Mouse (Mus musculus) lung, embryonic 16.5 days (tissue): ENCODE data around the gene Ddah2. TPM values are rescaled to one million over a fixed set of nuclear protein-coding genes. Genes with fewer than 3 reads are reported as not detected.
A peak's percentile ranks its signal among the peaks of the same experiment; 100 is the strongest.

Experiments used
- ATAC-seq: fragments of 200-750 bp; cut with Nextera tagmentation; 2 replicates; pipeline ENCODE4 v1.8.0; 2017; ENCODE audit warnings: low read depth, mild to moderate bottlenecking, moderate library complexity
- H3K27ac ChIP-seq: fragments of 300-500 bp; sonication (generic); 2 replicates; pipeline ENCODE4 v1.5.1; 2014; ENCODE audit warnings: mild to moderate bottlenecking, control low read depth, low read length
- H3K27me3 ChIP-seq: fragments of 300-500 bp; sonication (generic); 2 replicates; pipeline ENCODE4 v1.6.1; 2014; ENCODE audit warnings: low read depth, low read length, mixed read lengths; ENCODE audit not compliant: control insufficient read depth, insufficient read depth
- H3K36me3 ChIP-seq: fragments of 300-500 bp; sonication (generic); 2 replicates; pipeline ENCODE4 v1.6.1; 2014; ENCODE audit warnings: low read length; ENCODE audit not compliant: control insufficient read depth, insufficient read depth
- H3K4me1 ChIP-seq: fragments of 300-500 bp; sonication (generic); replicated peaks from 2 replicates; pipeline ENCODE4 v1.6.1; 2014; ENCODE audit warnings: low read length, mixed read lengths; ENCODE audit not compliant: control insufficient read depth, insufficient read depth
- H3K4me2 ChIP-seq: fragments of 300-500 bp; sonication (generic); 2 replicates; pipeline ENCODE4 v1.6.1; 2014; ENCODE audit warnings: low read depth, low read length, control low read depth
- H3K4me3 ChIP-seq: fragments of 300-500 bp; sonication (generic); 2 replicates; pipeline ENCODE4 v1.5.1; 2014; ENCODE audit warnings: mild to moderate bottlenecking, low read length, control low read depth
- H3K9ac ChIP-seq: fragments of 300-500 bp; sonication (generic); 2 replicates; pipeline ENCODE4 v1.6.1; 2014; ENCODE audit warnings: low read length, control low read depth
- H3K9me3 ChIP-seq: fragments of 300-500 bp; sonication (generic); 2 replicates; pipeline ENCODE4 v1.6.1; 2016; ENCODE audit warnings: low read length; ENCODE audit not compliant: control insufficient read depth
- WGBS: fragments of 180-500 bp; shearing (Covaris S2); extraction: QIAGEN DNeasy Blood & Tissue Kit; methylation state at CpG from one replicate; pipeline ENCODE4 v1.1.7; 2014; 5-methylcytosine and 5-hydroxymethylcytosine counted together
- polyA plus RNA-seq: library from polyadenylated mRNA; unstranded; fragments of >200 nt; fragmentation: Nextera tagmentation; extraction: Ambion mirVana; gene quantifications from 2 replicates; pipeline ENCODE4 v1.2.1, GENCODE M21; 2015

Gene Ddah2
- polyA plus RNA-seq, 1 experiment from 2014 or later = 309 TPM

DNA sequence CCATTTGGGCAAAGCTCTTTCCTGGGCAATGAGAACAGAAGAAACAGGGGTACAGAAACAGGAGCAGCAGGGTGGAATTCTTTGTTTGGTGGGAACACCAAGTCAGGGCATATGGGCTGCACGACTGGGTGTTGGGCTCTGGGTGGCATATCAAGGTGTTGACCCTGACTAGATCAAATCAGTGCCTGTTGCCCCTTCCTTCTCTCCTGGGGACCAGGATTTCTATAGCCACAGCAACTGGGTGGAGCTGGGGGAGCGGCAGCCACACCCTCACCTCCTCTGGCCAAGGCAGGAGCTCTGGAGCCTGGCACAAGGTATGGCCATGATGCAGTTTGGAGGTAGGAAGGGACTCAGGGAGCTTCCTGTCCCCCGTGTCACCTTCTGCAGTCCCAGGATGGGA, 40.7 kb upstream of the Ddah2 start:
- no peak for ATAC-seq
- 72% methylated on average over 3 of the region's 3 CpGs for WGBS

DNA sequence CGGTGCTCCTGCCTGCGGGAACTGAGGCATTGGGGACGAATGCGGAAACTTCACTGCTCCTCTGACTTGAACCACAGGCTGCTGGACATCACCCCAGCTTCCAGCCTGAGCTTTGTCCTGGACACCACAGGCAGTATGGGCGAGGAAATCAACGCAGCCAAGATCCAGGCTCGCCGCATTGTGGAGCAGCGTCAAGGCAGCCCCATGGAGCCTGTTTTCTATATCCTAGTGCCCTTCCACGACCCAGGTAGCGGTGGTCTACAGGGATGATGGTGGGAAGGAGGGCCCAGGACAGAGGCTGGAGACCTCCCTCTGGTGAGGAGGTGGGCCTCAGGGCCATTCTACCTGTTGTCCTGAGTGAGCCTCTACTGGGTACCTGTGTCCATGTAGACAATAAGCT, 38.9 kb upstream of the Ddah2 start:
- Histone ChIP-seq H3K27ac (no peak overlapping the region), H3K9ac (no peak overlapping the region), H3K4me1 (peaks cover under 1% of the 10 kb centered on the region; the same call in 1 of the 2 replicates), H3K9me3 (no peaks in the 10 kb centered on the region), H3K4me2 (no peak overlapping the region), H3K36me3 (peaks cover 11% of the 10 kb centered on the region), H3K4me3 (no peak overlapping the region), H3K27me3 (no peaks in the 10 kb centered on the region)
- no peak for ATAC-seq
- 80% methylated on average over 11 of the region's 11 CpGs for WGBS

More for the DNA sequence above, 40.7 kb upstream of the Ddah2 start:
- Histone ChIP-seq H3K4me1 (no peaks in the 10 kb centered on the region; the same call in 1 of the 2 replicates), H3K27me3 (no peaks in the 10 kb centered on the region), H3K9me3 (no peaks in the 10 kb centered on the region), H3K9ac (no peak overlapping the region), H3K4me3 (no peak overlapping the region), H3K36me3 (peaks cover 28% of the 10 kb centered on the region), H3K4me2 (no peak overlapping the region), H3K27ac (no peak overlapping the region)

DNA sequence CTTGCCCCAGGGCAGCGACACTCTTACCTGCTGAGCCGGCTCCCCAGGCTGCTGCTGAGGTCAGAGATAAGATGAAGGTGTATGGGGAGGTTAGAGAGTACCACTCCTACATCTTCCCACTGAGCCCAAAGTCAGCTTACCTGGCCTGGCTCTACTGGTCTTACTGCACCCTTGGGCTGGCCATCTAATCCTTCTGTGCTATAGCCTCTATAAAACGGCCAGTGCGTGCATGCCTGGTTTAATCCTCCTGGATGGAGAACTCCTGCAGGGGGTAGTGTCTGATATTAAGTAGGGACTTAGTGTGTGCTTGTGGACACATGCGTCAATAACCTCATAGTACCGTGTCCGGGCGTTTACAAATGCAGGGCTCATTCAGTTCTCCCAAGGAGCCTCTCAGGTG, 38.3 kb upstream of the Ddah2 start:
- H3K4me3 ChIP-seq = no peak overlapping the region
- H3K27ac ChIP-seq = no peak overlapping the region
- no peak overlapping the region for H3K9ac ChIP-seq
- no peaks in the 10 kb centered on the region for H3K9me3 ChIP-seq
- WGBS = 82% methylated on average over 8 of the region's 8 CpGs
- H3K4me2 ChIP-seq = no peak overlapping the region
- H3K36me3 ChIP-seq = peaks cover 6% of the 10 kb centered on the region; the same call in 1 of the 2 replicates
- H3K27me3 ChIP-seq = no peaks in the 10 kb centered on the region
- peaks cover 2% of the 10 kb centered on the region; the same call in 1 of the 2 replicates for H3K4me1 ChIP-seq
- ATAC-seq = no peak

DNA sequence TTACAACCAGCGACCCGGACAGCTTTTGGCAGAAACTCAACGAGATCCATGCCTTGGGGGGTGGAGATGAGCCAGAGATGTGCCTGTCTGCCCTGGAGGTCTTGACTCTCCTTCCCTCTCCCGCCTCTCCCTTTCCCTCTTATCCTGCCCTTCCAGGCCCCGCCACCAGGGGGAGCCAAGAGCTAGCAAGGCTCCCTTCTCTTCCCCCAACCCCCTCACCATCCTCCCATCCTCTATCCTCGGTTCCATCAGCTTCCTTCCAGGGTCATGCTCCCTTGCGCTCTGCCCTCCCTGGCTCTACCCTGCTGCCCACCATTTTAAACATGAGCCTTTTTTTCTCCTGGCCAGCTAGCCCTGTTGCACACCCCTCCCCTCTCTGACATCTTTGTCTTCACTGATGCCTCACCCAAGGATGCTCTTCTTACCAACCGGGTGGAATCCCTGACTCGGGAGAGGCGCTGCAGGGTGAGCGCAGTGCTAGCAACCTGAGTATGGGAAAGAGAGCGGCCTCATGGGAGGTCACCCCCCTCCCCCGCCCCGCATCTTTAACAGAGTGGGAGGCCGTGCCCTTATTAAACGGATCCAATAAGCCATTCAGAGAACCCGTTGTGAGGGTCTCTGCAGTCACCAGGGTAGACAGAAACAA, 37.5 kb upstream of the Ddah2 start:
- H3K9me3 ChIP-seq = no peaks in the 10 kb centered on the region
- peaks cover under 1% of the 10 kb centered on the region; the same call in 1 of the 2 replicates for H3K36me3 ChIP-seq
- H3K4me2 ChIP-seq = no peak overlapping the region
- H3K27me3 ChIP-seq = no peaks in the 10 kb centered on the region
- peaks cover 2% of the 10 kb centered on the region; the same call in 1 of the 2 replicates for H3K4me1 ChIP-seq
- H3K9ac ChIP-seq = no peak overlapping the region
- H3K4me3 ChIP-seq = no peak overlapping the region
- WGBS = 11% methylated on average over 17 of the region's 17 CpGs
- ATAC-seq = peak; percentile 59
- peak overlapping the region; percentile 78 for H3K27ac ChIP-seq

DNA sequence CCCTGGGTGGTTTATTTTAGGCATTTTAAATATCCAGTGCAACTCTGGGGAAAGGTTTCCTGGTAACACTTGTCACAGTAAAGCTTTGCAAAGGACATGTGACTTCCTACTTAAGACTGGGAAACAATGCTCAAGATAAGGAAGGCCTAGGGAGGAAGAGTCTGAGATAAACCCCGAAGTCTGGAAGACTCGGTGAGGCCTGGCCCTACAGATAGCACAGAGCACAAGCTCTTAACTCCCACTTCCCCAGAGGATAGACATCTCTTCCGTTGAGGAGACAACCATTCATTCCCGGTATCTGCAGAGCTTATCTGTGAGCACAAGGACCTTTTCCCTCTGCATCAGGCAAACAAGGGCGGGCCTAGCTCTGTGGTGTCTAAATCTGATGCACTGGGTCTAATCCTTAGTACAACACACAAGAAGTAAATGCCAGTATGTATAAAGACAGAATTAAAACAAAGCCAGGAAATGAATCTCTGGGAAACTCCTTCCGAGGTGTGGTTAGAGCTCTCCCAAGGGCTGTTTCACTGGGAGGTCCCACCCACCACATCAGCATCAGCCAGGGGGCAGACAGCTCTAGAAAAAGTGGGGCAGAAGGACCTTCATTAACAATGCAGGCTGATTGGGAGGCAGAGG, 36.9 kb upstream of the Ddah2 start:
- 0 out of 2 replicates have a peak overlapping the region, but pooled peaks have one; percentile 14 for H3K9ac ChIP-seq
- peaks cover 2% of the 10 kb centered on the region; the same call in 1 of the 2 replicates for H3K4me1 ChIP-seq
- H3K36me3 ChIP-seq = no peaks in the 10 kb centered on the region
- peak; percentile 37 for ATAC-seq
- no peak overlapping the region for H3K4me2 ChIP-seq
- H3K27ac ChIP-seq = peak overlapping the region; percentile 78
- WGBS = 36% methylated on average over 6 of the region's 6 CpGs
- no peak overlapping the region for H3K4me3 ChIP-seq
- H3K27me3 ChIP-seq = no peaks in the 10 kb centered on the region
- H3K9me3 ChIP-seq = no peaks in the 10 kb centered on the region

DNA sequence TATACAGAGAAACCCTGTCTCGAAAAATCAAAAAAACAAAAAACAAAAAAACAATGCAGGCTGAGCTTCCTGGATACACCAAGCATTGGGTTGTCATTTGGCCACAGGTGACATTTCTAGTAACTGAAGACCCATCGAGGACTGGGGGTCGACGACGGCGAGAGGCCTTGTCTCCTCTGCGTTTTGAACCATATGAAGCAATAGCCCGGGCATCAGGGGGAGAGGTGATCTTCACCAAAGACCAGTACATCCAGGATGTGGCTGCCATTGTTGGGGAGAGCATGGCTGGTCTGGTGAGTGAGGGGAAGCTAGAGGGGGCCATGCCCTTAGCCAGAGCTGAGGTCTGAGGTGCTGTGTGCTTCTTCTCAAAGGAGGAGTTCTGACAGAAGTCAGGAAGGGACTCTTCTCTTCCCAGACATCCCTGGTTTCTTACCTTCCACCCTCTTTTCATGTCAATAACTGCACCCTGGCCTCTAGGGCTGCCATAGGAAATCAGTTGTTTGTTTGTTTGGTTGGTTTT, 36.2 kb upstream of the Ddah2 start:
- no peak for ATAC-seq
- Histone ChIP-seq H3K9me3 (no peaks in the 10 kb centered on the region), H3K36me3 (no peaks in the 10 kb centered on the region), H3K9ac (no peak overlapping the region), H3K27me3 (no peaks in the 10 kb centered on the region), H3K4me2 (no peak overlapping the region), H3K4me3 (no peak overlapping the region), H3K27ac (peak overlapping the region; percentile 78), H3K4me1 (peaks cover 6% of the 10 kb centered on the region)
- 86% methylated on average over 8 of the region's 8 CpGs for WGBS

DNA sequence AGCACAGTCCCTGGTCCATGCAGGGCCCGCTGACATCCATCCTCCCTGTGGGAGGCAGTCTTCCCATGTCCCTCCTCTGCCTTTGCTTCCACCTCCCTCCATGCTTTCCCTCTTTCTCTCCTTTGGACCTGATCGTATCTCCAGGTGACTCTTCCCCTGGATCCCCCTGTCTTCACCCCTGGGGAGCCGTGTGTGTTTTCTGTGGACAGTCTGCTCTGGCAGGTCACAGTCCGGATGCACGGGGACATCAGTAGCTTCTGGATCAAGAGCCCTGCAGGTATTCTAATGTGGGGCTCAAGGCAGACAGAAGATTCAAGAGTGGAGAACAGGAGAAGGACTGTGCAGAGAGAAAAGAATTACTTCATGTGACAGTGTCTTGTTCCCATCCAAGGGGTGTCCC, 35.6 kb upstream of the Ddah2 start:
- ATAC-seq = no peak
- Histone ChIP-seq H3K9ac (no peak overlapping the region), H3K9me3 (no peaks in the 10 kb centered on the region), H3K36me3 (no peaks in the 10 kb centered on the region), H3K4me3 (no peak overlapping the region), H3K4me2 (no peak overlapping the region), H3K4me1 (peaks cover 6% of the 10 kb centered on the region), H3K27ac (no peak overlapping the region), H3K27me3 (no peaks in the 10 kb centered on the region)
- 81% methylated on average over 5 of the region's 5 CpGs for WGBS

DNA sequence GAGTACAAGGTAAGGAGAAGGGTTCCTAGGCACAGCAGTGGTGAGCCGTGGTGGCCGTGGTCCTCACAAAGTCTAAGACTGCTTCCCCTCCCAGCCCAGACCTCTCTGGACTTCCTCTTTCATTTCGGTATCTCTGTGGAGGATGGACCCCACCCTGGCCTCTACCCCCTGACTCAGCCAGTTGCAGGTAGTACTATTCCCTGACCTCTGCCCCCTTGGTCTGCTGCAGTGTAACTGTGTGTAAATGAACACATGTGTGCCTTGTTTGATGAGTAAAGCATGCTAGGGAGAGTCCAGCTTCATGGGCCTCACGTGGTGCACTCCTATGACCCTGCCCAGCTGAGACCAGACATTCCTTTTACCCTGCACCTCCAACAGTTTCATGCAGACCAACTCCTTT, 35.1 kb upstream of the Ddah2 start:
- Histone ChIP-seq H3K4me1 (peaks cover 6% of the 10 kb centered on the region), H3K4me2 (no peak overlapping the region), H3K9me3 (no peaks in the 10 kb centered on the region), H3K9ac (no peak overlapping the region; the same call in 1 of the 2 replicates), H3K36me3 (no peaks in the 10 kb centered on the region), H3K4me3 (no peak overlapping the region), H3K27me3 (no peaks in the 10 kb centered on the region), H3K27ac (no peak overlapping the region)
- 71% methylated on average over 4 of the region's 4 CpGs for WGBS
- ATAC-seq = no peak

DNA sequence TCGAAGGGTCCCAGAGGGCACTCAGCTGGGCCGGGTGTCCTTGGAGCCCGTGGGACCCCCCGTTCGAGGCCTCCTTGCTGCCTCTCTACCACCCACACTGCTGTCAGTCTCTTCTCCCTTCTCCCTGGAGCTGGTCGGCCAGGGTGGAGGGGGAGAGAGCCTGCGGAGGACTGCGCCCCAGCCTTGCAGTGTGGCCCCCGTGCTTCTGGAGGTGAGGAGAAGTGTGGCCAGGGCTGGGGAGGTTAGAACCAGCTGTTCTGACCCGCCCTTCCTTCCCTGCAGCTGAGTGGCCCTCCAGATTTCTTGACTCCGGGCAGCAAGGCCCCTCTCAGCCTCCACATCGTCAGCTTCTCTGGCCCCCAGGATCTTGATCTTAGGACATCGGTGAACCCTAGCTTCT, 34.6 kb upstream of the Ddah2 start:
- Histone ChIP-seq H3K27me3 (no peaks in the 10 kb centered on the region), H3K4me2 (no peak overlapping the region), H3K36me3 (no peaks in the 10 kb centered on the region), H3K9me3 (no peaks in the 10 kb centered on the region), H3K4me3 (no peak overlapping the region), H3K4me1 (peaks cover 6% of the 10 kb centered on the region), H3K9ac (peak overlapping the region; percentile 24; the same call in 1 of the 2 replicates), H3K27ac (no peak overlapping the region)
- no peak for ATAC-seq
- 55% methylated on average over 13 of the region's 13 CpGs for WGBS
